Mouse (Mus musculus): Measurements from ENCODE around the gene Tent4b.

Tent4b gene

DNA sequence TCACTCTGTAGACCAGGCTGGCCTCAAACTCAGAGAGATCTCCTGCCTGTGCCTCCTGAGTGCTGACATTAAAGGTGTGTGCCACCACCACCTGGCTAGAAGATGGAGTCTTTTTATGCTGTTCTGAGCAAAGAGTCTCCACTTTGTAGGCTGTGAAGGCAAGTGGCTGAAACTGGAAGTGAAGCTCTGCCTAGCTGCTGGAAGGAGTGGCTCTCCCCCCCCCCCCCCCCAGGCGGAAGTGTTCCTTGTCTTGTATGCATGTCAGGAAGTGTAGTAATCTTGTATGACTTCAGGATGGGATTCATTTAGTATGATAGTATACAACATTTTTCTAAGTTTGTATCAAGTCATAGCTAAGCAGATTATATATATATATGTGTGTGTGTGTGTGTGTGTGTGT, 29.8 kb downstream of the Tent4b start:
- no peak for DNase-seq

DNA sequence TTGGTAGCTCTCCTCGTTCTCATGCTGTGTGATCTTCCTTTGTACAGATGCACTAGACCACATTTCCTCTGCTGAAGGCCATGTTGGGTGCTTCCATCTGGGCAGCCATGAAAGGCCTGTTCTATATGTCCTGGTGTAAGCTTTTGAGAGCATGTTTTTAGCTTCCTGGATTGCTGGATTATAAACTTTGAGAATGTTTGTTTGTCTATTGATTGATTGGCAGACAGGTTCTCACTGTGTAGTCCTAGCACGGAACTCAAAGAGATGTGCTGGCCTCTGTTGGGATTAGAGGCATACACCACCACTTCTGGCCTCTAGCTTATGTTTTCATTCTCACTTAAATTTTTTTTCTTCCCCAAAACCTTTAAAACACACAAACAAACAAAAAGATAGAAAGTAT, 37.7 kb downstream of the Tent4b start:
- no peak for DNase-seq

DNA sequence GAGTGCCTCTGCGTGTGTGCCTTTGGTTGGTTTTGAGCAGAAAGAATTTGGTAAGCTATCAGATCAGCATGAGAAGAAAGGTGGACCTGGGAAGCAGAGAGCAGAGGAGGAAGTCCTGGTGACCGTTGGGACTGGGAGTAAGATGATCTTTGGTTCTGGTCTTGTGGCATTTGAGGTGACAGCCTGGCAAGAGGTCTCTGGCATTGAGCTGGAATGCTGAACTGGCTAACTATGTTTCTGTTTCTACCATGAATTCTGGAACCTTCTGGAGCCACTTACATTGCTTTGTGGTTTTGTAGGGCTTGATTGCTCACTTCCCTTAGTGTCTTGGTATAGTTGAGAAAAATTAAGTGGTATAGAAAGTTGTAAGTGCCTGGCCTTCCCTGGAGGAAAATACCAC, 38.6 kb downstream of the Tent4b start:
- no peak for DNase-seq

DNA sequence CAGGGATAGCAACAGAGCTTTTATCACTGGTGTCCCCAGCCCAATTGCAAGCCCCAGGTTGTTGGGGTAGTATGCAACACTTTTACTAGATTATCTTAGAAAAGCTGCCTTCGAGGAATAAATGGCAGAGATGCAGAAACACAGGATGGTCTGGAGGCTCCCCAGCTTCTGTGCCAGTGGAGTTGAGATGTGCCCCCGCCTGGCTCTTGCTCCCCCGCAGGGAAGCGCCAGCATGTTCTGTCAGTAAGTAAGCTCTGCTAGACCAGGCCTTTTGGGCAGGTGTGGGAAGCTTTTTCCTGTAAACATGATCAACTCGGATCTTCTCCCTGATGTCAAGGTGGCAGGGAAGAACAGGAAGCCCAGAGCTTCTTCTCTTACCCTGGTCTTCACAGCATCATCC, 40.3 kb downstream of the Tent4b start:
- no peak for DNase-seq

DNA sequence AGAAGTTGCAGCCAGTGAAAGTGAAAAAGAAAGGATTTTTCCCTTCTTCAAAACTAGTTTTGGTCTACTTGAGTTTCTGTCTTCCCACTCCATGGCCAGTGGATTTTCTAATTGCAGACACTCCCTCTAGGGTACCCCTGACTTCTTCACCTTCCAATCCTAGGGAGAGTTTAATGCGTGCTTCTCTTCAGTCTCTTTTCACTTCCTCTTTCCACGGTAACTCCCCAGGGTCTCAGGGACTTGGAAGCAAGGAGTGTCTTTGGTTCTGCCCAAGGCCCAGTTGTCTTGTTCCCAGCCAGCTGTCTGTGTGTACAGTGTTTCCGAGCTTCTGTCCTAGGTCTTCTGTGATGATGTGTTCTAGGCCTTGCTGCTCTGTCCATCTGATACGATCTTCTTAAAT, 42.9 kb downstream of the Tent4b start:
- DNase-seq: no peak

DNA sequence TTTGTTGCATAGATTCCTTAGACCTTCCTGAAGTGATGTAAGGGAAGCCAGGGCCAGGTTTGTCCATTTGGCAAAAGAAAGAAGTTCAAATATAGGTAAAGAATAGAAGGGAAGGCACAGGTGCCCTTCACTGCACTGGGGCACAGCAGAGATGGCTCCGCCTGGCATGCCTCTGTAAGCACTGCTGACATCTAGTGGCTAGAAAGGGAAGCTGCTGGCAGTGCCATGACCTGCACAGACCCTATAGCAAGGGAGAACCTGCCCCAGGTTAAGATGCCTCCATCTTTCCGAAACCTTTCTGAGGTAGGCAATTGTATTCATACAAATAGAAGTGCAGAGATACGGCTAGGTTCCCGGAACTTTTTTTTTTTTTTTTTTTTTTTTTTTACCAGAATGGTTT, 45.3 kb downstream of the Tent4b start:
- DNase-seq: peak; percentile 62 to 70

DNA sequence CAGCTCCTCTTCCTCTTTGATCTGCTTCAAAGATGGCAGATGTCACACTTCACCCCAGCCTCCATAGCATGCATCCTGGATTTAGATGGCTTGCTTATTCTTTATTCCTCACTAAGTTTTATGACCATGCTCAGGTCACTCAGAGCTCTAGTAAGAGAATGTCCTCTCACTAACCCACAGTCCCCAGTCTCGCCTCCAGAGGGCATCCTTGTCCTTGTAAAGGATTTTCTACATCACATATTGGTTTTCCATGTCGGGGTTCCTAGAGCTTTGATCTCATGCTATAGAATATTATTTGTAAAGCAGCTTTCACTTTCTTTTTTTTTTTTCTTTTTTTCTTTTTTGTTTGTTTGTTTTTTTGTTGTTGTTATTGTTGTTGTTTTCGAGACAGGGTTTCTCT, 53.8 kb downstream of the Tent4b start:
- peak; percentile 31 to 32 for DNase-seq

DNA sequence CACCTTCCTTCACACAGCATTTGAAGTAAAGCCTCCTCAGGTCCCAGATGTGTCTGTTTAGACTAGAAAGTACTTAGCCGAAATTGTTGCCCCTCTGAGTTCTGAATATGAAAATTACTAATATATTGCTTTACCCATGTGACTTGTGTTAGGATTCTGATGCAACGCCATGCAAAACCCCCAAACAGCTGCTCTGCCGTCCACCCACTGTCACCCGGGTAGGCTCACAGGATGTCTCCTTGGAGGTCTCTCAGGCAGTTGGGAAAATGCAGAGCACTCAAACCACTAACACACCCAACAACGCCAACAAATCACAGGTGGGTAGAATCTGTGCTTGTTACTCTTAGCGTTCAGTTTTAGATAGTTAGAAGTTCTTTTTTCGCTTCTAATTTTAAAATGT, 55.9 kb downstream of the Tent4b start:
- no peak for DNase-seq

DNA sequence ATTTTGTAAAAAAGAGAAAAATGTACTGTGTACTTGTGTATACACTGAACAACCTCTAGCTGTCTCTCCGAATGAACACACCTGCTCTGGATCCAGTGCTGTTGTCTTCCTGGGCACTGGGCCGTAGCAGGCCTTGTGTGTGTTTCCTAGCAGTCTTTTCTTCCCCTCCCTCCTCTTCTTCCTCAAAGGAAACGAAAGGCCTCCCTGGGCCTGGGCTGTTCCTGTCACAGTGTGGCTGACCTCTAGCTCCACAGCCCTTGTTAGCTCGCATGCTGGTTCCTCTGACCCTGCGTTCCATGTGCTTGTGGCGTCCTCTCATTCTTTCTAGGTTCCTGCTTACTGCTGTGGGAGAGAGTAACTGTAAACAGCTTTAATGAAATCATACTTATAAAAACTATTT, 59.0 kb downstream of the Tent4b start:
- no peak for DNase-seq

DNA sequence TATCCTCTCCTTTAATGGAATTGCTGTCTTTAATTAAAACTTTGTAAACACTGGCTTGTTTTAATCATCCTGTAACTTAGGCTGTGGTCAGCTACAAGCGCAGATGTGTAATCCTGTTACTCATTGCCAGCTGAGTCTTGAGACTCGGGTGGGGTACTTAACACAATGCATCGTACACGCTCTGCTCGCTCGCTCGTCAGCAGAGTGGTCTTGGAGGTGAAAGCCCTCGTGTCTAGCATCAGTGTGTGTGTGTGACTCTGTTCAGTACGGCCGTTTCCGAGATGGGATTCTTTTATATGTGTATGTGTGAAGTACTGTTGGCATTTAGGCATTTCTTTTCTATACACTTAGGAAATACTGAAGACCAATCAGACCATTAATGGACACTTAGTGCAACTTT, 59.5 kb downstream of the Tent4b start:
- DNase-seq: no peak

DNA sequence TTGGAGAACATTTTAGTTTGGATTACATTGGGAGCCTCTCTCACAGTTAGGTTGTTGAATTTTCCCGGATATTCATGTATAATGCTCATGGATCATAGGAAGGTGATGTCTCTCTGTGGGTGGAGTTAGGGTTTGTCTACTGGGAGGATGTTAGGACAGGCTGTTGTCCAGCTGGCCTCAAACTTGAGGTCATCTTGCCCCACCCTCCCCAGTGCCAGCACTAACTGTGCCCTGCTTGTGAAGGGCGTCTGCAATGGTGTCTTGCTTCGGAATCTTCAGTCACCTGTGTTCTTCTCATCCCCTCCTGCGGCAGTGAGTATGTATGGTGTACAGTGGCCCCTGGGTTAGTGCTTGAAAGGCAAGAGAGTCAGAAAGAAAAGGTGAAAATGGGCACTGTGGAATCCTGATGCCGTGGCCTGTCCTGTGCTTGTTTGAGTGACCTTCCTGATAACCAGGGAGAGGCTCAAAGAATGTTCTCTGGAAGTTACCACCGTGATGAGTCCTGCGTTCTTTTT, 61.5 kb downstream of the Tent4b start:
- DNase-seq: no peak

DNA sequence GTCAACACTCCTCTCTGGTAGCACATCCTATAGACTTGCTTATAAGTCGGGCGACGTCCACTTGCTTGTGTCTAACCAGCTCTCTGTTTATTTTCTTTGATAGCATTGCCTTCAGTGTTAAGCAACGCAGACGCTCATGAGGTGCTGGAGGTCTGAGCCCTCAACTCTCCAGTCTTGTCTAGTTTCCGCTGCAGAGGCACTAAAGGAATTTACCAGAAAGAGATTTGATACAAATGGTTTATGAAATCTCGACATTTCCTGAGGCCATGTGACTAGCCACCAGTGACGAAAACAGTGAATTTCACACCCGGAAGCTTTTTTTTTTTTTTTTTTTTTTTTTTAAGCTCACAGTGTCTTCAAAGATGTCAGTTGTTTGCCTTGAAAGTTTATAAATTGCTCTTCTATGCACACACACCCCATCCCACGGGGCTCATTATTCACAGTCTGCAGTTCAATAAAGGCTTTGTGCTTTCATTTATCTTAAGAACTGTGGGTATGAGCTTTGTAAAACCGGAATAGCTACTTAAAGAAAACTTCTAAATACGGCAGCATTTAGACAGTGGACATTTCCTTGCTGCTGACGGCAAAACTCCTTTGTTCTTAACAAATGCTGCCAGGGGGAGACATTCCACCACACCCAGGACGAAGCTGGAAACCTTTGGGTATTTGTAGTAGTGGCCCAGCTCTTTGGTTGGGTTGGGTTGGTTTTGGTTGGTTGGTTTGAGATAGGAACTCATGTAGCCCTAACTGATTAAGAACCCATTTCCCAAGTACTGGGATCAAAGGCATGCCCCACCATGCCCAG, 64.0 kb downstream of the Tent4b start:
- no peak for DNase-seq

DNA sequence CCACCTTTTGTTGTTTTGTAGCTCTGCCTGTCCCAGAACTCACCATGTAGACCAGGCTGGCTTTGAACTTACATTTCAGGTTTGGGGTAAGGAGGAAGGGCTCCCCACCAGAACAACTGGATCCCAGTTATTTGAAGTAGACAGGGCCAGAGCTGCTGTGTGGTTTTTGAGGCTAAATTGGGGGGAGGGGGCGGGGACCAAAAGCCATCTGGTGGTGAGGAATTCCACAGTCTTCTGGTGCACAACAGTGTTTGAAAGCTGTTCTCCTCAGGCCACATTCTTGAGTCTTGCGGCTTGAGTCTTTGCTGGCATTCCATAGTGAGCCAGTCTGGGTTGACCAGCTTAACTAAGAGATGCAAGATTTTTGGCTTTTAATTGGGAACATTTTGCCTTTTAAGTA, 66.5 kb downstream of the Tent4b start:
- DNase-seq: no peak

DNA sequence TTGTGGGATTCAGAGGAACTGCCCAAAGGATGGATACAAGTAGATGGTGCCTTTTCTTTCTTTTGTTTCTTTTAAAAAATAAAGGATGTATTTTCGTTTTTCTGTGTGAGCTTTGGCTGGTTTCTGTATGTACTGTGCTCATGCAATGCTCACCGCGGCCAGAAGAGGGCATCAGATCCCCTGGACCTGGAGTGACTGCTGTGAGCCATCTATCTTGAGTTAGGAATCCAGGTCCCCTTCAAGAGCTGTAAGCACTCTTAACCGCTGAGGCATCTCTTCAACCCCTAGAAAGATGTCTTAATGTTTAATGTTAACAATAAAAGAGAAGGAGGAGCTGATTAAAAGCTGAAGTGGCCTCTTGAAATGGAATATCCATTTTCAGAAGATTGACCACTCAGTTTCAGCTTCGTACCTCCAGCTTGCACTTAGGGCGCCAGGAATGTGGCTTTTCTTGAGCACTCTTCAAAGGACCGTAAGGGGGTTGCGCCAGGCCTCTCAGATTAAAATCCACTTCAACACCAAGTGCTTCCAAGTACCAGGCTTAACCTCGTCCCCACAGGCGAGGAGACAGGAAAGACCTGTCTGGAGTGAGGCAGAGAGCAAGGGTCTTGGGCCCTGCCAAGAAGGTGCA, 67.3 kb downstream of the Tent4b start:
- DNase-seq: peak; percentile 82 to 87

DNA sequence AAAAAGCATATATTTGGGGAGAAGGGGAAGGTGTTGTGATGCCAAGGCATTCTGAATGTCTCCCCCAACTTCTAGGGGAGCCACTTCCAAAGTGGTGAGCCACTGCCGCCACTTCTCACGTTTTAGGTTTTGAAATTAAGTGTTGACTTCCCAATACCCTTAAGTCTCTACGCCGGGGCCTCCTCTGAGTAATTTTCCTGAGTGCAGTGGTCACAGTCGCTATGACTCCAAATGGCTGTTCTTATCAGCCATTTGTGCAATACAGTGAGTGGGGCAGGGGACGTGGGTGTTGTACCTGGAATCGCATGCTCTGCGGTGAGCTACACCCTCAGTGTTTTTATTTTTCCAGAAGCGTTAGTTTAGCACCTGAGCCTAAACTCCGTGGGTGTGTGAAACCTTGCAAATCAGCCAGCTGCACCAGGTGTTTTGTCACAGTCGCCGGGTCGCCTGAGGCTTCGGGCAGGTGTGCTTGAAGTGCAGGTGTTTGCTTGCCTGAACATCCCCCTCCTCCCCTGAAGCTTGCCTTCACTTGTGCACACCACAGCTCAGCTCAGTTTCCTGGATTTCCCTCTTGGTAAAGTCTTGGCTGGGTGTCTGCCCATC, 67.9 kb downstream of the Tent4b start:
- no peak for DNase-seq

DNA sequence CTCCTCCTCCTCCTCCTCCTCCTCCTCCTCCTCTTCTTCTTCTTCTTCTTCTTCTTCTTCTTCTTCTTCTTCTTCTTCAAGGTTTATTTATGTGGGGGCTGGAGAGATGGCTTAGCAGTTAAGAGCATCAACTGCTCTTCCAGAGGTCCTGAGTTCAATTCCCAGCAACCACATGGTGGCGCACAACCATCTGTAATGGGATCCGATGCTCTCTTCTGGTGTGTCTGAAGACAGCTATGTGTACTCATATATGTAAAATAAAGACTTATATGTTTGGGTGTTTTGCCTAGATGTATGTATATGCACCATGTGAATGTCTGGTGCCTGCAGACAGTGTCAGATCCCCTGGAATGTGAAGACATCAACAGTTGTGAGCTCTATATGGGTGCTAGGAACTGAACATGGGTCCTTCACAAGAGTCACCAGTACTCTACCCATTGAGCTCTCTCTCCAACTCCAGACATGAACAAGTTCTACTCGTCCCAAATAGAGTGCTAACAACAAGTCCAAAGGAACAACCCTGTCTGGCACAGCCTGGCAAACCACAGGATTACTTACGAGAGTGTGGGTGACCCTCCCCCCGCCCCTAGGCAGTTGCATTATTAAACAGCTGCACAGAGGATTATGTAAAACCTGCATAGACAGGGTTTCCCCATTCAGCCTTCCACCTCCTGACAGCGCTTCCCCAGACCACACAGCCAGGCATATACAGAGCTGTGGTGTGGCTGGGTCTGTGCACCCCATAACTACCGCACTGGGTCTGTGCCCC, 70.3 kb downstream of the Tent4b start:
- no peak for DNase-seq

DNA sequence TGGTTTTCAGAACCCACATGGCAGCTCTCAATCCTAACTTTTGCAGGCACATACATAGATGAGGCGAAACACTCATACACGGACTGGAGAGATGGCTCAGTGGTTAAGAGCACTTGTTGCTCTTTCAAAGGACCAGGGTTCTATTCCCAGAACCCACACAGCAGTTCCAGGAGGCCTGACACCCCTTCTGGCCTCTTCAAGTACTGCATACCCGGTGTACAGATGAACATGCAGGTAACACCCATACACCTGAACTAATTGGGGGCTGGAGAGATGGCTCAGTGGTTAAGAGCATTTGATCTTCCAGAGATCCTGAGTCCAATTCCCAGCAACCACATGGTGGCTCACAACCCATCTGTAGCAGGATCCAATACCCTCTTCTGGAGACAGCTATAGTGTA, 71.1 kb downstream of the Tent4b start:
- DNase-seq: no peak

DNA sequence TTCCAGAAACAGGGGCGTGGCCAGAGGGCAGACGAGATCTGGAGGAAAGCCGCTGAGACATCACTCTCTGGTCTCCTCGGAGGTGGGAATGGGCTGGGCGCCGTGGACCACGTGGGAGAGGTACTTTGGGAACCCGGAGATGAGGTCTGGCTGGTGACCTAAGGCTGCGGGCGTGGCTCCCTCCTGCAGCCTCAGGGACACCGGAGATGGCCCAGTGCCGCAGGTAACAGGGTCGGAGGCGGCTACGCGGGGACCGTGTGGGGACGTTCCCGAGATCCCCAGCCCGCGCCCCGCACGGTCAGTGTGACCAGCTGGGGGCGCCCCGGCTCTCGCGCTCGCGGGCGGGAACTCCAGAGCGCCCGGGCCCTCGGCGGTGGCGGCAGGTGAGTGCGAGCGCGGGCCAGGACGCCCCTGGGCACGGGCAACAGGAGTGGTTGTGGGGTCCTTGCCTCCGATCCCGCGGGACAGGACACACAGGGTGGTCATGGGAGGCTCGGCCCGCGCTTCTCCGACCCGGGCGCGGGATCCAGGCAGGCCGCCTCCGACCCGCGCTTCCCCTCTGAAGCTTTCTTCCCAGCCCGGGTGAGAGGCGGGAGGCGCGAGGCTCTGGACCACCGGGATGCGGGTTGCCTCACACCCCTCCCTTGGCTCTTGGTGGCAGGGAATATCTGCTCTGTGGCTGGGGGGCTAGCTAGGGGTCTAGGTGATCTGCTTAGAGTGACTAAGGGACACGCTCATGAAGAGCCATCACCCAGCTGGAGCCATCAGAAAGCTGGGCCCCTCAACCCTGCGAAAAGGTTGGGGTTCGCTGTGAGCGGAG, 73.4 kb downstream of the Tent4b start, which contains the start of gene Adcy7:
Gene Adcy7 (plus strand): TSS at position 173 of the 820 bp plus-strand sequence.
- peak; percentile 57 to 66 for DNase-seq

DNA sequence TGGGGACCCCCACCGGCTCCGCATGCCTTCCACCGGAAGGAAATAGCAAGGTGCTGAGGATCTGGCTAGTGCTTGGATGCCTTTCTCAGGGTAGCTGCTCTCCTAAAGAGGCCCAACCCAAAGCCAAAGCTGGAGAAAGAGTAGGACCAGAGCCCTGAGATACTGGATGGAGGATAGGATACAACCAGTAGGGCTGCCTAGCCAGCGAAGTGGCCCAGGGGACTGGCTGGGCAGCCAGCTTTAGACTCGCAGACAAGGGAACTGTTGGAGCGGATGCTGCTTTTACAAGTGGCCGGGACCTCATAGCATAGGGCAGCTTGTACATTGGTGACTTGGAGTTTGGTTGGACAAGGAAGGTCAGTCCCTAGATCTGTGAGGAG, 74.0 kb downstream of the Tent4b start:
- DNase-seq: no peak

DNA sequence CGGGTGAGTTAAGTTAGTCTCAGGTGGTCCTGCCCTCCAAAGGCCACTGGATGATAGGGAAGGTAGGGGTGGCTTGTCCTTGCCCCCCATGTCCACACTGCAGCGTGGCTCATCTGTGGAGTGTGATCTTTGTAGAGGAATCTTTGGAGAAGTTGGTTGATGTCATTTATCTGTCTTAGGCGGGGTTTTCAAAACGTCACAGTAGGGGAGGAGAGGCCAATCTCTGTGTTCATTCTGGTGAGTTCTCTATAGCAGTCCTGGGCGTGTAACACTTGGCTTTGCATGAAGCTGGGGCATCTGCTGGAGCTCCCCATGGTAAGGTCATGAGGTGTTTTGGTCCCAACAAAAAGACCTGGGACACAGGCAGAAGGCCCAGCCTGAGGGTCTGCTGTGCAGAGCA, 75.1 kb downstream of the Tent4b start:
- DNase-seq: no peak

DNA sequence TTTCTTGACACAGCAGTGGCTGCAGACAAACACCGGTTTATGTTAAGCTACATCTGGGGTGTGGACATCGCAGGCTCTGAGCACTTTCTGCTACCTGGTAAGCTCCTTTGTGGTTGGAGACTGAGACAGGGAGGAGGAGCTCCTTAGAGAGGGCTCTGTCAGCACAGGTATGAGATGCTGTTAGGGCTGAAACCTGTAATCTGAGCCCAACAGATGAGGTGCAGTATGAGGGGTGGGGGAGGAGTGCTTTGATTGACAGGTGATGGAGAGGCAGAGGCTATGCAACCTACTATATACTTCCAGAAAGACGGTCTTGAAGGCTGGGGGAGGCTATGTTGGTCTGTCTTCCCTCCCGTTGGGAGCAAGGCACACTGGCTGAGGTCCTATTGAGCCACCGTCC, 80.2 kb downstream of the Tent4b start:
- DNase-seq: no peak

DNA sequence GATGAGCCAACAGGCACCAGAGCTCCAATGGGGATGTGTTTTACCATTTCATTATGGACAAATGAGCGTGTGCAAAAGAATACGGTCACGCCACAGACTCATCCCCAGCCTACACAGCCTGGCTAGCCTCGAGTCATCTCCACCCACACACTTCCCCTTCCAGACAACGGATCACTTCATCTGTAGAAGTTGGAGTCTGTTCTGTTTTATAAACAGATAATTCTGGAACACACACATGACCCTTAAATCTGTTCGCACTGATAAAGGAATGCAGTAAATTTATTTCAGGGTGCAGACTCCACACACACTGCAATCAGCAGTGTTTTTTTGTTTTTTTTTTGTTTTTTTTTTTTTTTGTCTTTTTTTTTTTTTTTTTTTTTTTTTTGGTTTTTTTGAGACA, 80.7 kb downstream of the Tent4b start:
- no peak for DNase-seq
